ENCODE assay signal across 8 mouse cellular contexts in genomic region chr15:100838607-100839207, GRCm38 (mm10). TPM values are rescaled to one million over a fixed set of nuclear protein-coding genes. Genes with fewer than 3 reads are reported as not detected.
DNase-seq lines count a peak whose midpoint lies in the region; ATAC-seq and TF ChIP-seq lines count a peak whose summit lies in the region.

No protein-coding gene starts in this region.

- peak; percentile 46 to 57 for DNase-seq in heart, adult 2 months
- no peak for DNase-seq in heart, embryonic 10.5 days (ENCODE audit: low spot score)
- DNase-seq in WW6 (ENCODE audit: low read depth, low spot score), result peak; percentile 65
- peak; percentile 51 for DNase-seq in heart, postnatal 0 days (ENCODE audit: low spot score)
- peak; percentile 69 to 72 for DNase-seq in kidney, postnatal 25 days
- DNase-seq in lung, postnatal 25 days (ENCODE audit: low spot score), result peak; percentile 29

- H3K27ac ChIP-seq in heart, adult 2 months, result no peak overlapping the region
- H3K27ac ChIP-seq in heart, embryonic 10.5 days, result no peak overlapping the region
- no peak overlapping the region for H3K27ac ChIP-seq in heart, postnatal 0 days (ENCODE audit: low read depth)
- H3K27ac ChIP-seq in stomach, embryonic 15.5 days, result no peak overlapping the region

- TF ChIP-seq POLR2A in heart, adult 2 months (IDR thresholded peaks at IDR 0.05; ENCODE audit: insufficient read depth, low read depth, low read length), result no peak

- H3K79me2 ChIP-seq in heart, adult 2 months (replicated peaks; ENCODE audit: control insufficient read depth, insufficient read depth, low read length), result no peaks in the 10 kb centered on the region

- no peaks in the 10 kb centered on the region for H3K27me3 ChIP-seq in heart, adult 2 months (ENCODE audit: control insufficient read depth, insufficient read depth, low read length)
- peaks cover 18% of the 10 kb centered on the region; the same call in 1 of the 2 replicates for H3K27me3 ChIP-seq in heart, embryonic 10.5 days (ENCODE audit: insufficient read depth, poor library complexity, severe bottlenecking)
- 0 out of 2 replicates have a peak, but pooled peaks cover 4% of the 10 kb centered on the region for H3K27me3 ChIP-seq in heart, postnatal 0 days (ENCODE audit: control insufficient read depth, insufficient read depth, low read length)
- H3K27me3 ChIP-seq in stomach, embryonic 15.5 days (replicated peaks), result no peaks in the 10 kb centered on the region

- peak; percentile 76 for TF ChIP-seq CTCF in heart, adult 2 months (IDR thresholded peaks at IDR 0.05)
- TF ChIP-seq CTCF in heart, postnatal 0 days (IDR thresholded peaks at IDR 0.05; ENCODE audit: low read depth), result peak; percentile 65

- no peak for TF ChIP-seq EP300 in heart, adult 2 months (IDR thresholded peaks at IDR 0.05; ENCODE audit: insufficient read depth, low read depth, low read length)
- no peak for TF ChIP-seq EP300 in heart, postnatal 0 days (IDR thresholded peaks at IDR 0.05; ENCODE audit: low read depth)

- no peak overlapping the region for H3K4me2 ChIP-seq in heart, postnatal 0 days (ENCODE audit: low read depth, low read length)
- no peak overlapping the region for H3K4me2 ChIP-seq in stomach, embryonic 15.5 days

- H3K36me3 ChIP-seq in heart, adult 2 months (ENCODE audit: control insufficient read depth, insufficient read depth, low read length), result no peaks in the 10 kb centered on the region
- no peaks in the 10 kb centered on the region for H3K36me3 ChIP-seq in heart, embryonic 10.5 days
- H3K36me3 ChIP-seq in heart, postnatal 0 days (replicated peaks; ENCODE audit: control insufficient read depth, insufficient read depth, low read length), result no peaks in the 10 kb centered on the region
- H3K36me3 ChIP-seq in stomach, embryonic 15.5 days, result no peaks in the 10 kb centered on the region

- no peak overlapping the region for H3K9ac ChIP-seq in heart, adult 2 months (ENCODE audit: low read depth, low read length)
- H3K9ac ChIP-seq in heart, postnatal 0 days (replicated peaks; ENCODE audit: low read depth, low read length), result no peak overlapping the region
- no peak overlapping the region for H3K9ac ChIP-seq in stomach, embryonic 15.5 days

- intact Hi-C loops in heart, adult 2 months (cut with DNase I), result loop anchor here (5.0 kb wide), 1 partner anchor 81 kb away; no protein-coding TSS in a partner anchor

- H3K4me3 ChIP-seq in heart, adult 2 months, result no peak overlapping the region
- H3K4me3 ChIP-seq in heart, embryonic 10.5 days, result no peak overlapping the region
- H3K4me3 ChIP-seq in heart, postnatal 0 days (ENCODE audit: low read depth, low read length), result no peak overlapping the region
- no peak overlapping the region for H3K4me3 ChIP-seq in stomach, embryonic 15.5 days (replicated peaks)

- 40% methylated on average over 12 of the region's 12 CpGs for WGBS in heart, adult 2 months
- WGBS in heart, embryonic 10.5 days, result 44% methylated on average over 12 of the region's 12 CpGs
- WGBS in heart, postnatal 0 days, result 34% methylated on average over 12 of the region's 12 CpGs
- 34% methylated on average over 12 of the region's 12 CpGs for WGBS in stomach, embryonic 15.5 days

- no peaks in the 10 kb centered on the region for H3K4me1 ChIP-seq in heart, adult 2 months (ENCODE audit: control insufficient read depth, insufficient read depth, low read length)
- no peaks in the 10 kb centered on the region for H3K4me1 ChIP-seq in heart, embryonic 10.5 days
- no peaks in the 10 kb centered on the region for H3K4me1 ChIP-seq in heart, postnatal 0 days (ENCODE audit: control insufficient read depth, insufficient read depth)
- H3K4me1 ChIP-seq in stomach, embryonic 15.5 days, result no peaks in the 10 kb centered on the region

- no peaks in the 10 kb centered on the region for H3K9me3 ChIP-seq in heart, embryonic 10.5 days
- no peaks in the 10 kb centered on the region for H3K9me3 ChIP-seq in heart, postnatal 0 days (replicated peaks; ENCODE audit: control insufficient read depth, low read length)
- H3K9me3 ChIP-seq in stomach, embryonic 15.5 days, result no peaks in the 10 kb centered on the region

- peak; percentile 73 for ATAC-seq in common myeloid progenitor, adult 5-6 weeks (replicated peaks; ENCODE audit: low read depth, poor library complexity, severe bottlenecking)
- ATAC-seq in heart, postnatal 0 days (ENCODE audit: insufficient read depth, low read depth), result peak; percentile 51; the same call in 1 of the 2 replicates
- 0 out of 2 replicates have a peak, but pooled peaks have one; percentile 22 for ATAC-seq in stomach, embryonic 15.5 days (ENCODE audit: insufficient read depth, low FRiP score, low read depth)

RNA-seq across cellular contexts. Expression of gene Scn8a, which starts 31.0 kb away (rescaled TPM):
- under 1 TPM in 1 of 2 experiments, not detected in 1; 0.02 TPM for total RNA-seq in heart, adult 2 months (2021)
- 0.09 TPM in 1 of 2 replicates, not detected in the other for polyA plus RNA-seq in heart, adult 2 months (2012; rRNA removed)
- polyA plus RNA-seq in heart, embryonic 10.5 days (2016; fragmentation: Nextera tagmentation; extraction: Ambion mirVana), result 0.70 and 2.0 TPM in 2 replicates
- total RNA-seq in common myeloid progenitor, adult 5-6 weeks (2017), result not detected in 2 replicates
- not detected in 2 replicates for total RNA-seq in heart, postnatal 0 days (2014; rRNA removed; ENCODE audit: low replicate concordance)
- 0.11 and 0.16 TPM in 2 replicates for polyA plus RNA-seq in heart, postnatal 0 days (2015; fragmentation: Nextera tagmentation; extraction: Ambion mirVana)
- polyA plus RNA-seq in stomach, embryonic 15.5 days (2015; fragmentation: Nextera tagmentation; extraction: Ambion mirVana), result 2.2 and 2.9 TPM in 2 replicates

Comparison
In these comparisons a context has a peak if more than half of its experiments do, and no peak if none do; other contexts are left out.
1. ATAC-seq: peak in every context shown above with its lines; median percentile 73 in common myeloid progenitor, adult 5-6 weeks; 51 in heart, postnatal 0 days; 22 in stomach, embryonic 15.5 days.